Mouse (Mus musculus): ENCODE data around the gene Shcbp1l. TPM values are rescaled to one million over a fixed set of nuclear protein-coding genes. Genes with fewer than 3 reads are reported as not detected.
"Not testable (repeated sequence)": the region's sequence is repeated elsewhere in the genome, so short reads cannot be mapped to it uniquely, and the experiment has no call there.

Shcbp1l gene
- polyA plus RNA-seq, 1 experiment from 2014 or later = 0.58 TPM

GRCm38 (mm10) chr1:153415742-153416141, 9.2 kb upstream of the Shcbp1l start:
- 76% methylated on average over 2 of the region's 5 CpGs for WGBS
- not testable (repeated sequence) for H3K36me3 ChIP-seq (ENCODE audit: control insufficient read depth, insufficient read depth, low read length); H3K9me3 ChIP-seq (ENCODE audit: control insufficient read depth, low read length); H3K4me1 ChIP-seq (ENCODE audit: control insufficient read depth, insufficient read depth, low read length); H3K9ac ChIP-seq (ENCODE audit: low read depth, low read length); ATAC-seq (ENCODE audit: low FRiP score, low TSS enrichment); H3K27ac ChIP-seq (ENCODE audit: low read depth, low read length); H3K4me2 ChIP-seq (replicated peaks; ENCODE audit: low read depth, low read length); H3K4me3 ChIP-seq (ENCODE audit: low read length); H3K27me3 ChIP-seq (ENCODE audit: control insufficient read depth, insufficient read depth, low read length)

DNA sequence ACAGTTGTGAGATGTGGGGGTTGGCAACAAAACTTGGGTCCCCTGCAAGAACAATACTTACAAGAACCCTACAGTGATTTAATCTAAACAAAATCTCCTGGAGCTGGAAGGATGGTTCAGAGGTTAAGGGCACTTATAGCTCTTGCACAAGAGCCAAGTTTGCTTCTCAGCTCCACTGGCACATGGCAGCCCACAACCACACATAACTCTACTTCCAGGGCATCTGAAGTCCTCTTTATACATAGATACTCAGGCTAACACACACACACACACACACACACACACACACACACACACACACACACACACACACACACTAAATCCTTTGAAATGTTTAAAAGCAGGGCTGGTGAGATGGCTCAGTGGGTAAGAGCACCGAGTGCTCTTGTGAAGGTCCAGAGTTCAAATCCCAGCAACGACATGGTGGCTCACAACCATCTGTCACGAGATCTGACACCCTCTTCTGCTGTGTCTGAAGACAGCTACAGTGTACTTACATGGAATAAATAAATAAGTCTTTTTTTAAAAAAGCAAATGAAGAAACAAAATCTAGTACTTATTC, 8.6 kb upstream of the Shcbp1l start:
- H3K4me3 ChIP-seq (ENCODE audit: low read length); H3K9me3 ChIP-seq (ENCODE audit: control insufficient read depth, low read length); H3K9ac ChIP-seq (ENCODE audit: low read depth, low read length); H3K4me2 ChIP-seq (replicated peaks; ENCODE audit: low read depth, low read length); ATAC-seq (ENCODE audit: low FRiP score, low TSS enrichment); H3K36me3 ChIP-seq (ENCODE audit: control insufficient read depth, insufficient read depth, low read length); H3K27ac ChIP-seq (ENCODE audit: low read depth, low read length); H3K4me1 ChIP-seq (ENCODE audit: control insufficient read depth, insufficient read depth, low read length); H3K27me3 ChIP-seq (ENCODE audit: control insufficient read depth, insufficient read depth, low read length): not testable (repeated sequence)
- 86% methylated on average over 3 of the region's 3 CpGs for WGBS

GRCm38 (mm10) chr1:153417805-153418204, 7.2 kb upstream of the Shcbp1l start:
- H3K27ac ChIP-seq (ENCODE audit: low read depth, low read length); H3K9me3 ChIP-seq (ENCODE audit: control insufficient read depth, low read length); H3K4me2 ChIP-seq (replicated peaks; ENCODE audit: low read depth, low read length); ATAC-seq (ENCODE audit: low FRiP score, low TSS enrichment); H3K9ac ChIP-seq (ENCODE audit: low read depth, low read length); H3K4me1 ChIP-seq (ENCODE audit: control insufficient read depth, insufficient read depth, low read length); H3K27me3 ChIP-seq (ENCODE audit: control insufficient read depth, insufficient read depth, low read length); H3K4me3 ChIP-seq (ENCODE audit: low read length); H3K36me3 ChIP-seq (ENCODE audit: control insufficient read depth, insufficient read depth, low read length): not testable (repeated sequence)
- 87% methylated on average over 4 of the region's 4 CpGs for WGBS

GRCm38 (mm10) chr1:153424271-153424670, 691 bp upstream of the Shcbp1l start:
- no peaks in the 10 kb centered on the region for H3K36me3 ChIP-seq (ENCODE audit: control insufficient read depth, insufficient read depth, low read length)
- 40% methylated on average over 12 of the region's 12 CpGs for WGBS

DNA sequence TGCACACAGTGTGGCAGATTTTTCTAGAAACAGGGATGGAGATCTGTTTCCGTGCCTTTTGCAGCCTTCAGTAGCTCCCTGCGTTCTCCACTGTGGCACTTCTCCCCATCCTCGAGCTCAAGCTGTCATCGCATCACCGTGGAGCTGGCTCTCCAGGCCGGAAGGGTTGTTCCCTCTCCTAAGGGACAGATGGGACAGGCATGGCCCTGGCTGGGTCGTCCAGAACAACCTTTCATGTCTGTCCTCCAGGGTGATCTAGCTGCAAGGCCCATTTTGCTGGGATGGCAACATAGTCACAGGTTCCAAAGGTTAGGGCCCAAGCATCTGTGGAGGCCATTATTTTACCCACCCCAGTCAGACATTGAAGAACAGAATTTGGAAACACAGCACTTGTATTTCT, 6.2 kb downstream of the Shcbp1l start:
- Histone ChIP-seq H3K4me3 (ENCODE audit: low read length) (no peak overlapping the region), H3K9ac (ENCODE audit: low read depth, low read length) (no peak overlapping the region), H3K27me3 (ENCODE audit: control insufficient read depth, insufficient read depth, low read length) (no peaks in the 10 kb centered on the region), H3K36me3 (ENCODE audit: control insufficient read depth, insufficient read depth, low read length) (no peaks in the 10 kb centered on the region), H3K4me1 (ENCODE audit: control insufficient read depth, insufficient read depth, low read length) (no peaks in the 10 kb centered on the region), H3K4me2 (replicated peaks; ENCODE audit: low read depth, low read length) (no peak overlapping the region), H3K27ac (ENCODE audit: low read depth, low read length) (no peak overlapping the region), H3K9me3 (ENCODE audit: control insufficient read depth, low read length) (no peaks in the 10 kb centered on the region)
- no peak for ATAC-seq (ENCODE audit: low FRiP score, low TSS enrichment)
- WGBS = 77% methylated on average over 7 of the region's 7 CpGs

More at GRCm38 (mm10) chr1:153424271-153424670, 691 bp upstream of the Shcbp1l start:
- Histone ChIP-seq H3K4me2 (replicated peaks; ENCODE audit: low read depth, low read length) (peak overlapping the region; percentile 99), H3K9me3 (ENCODE audit: control insufficient read depth, low read length) (no peaks in the 10 kb centered on the region), H3K27me3 (ENCODE audit: control insufficient read depth, insufficient read depth, low read length) (peaks cover 4% of the 10 kb centered on the region), H3K4me3 (ENCODE audit: low read length) (peak overlapping the region; percentile 54), H3K4me1 (ENCODE audit: control insufficient read depth, insufficient read depth, low read length) (peaks cover 3% of the 10 kb centered on the region; the same call in 1 of the 2 replicates), H3K27ac (ENCODE audit: low read depth, low read length) (no peak overlapping the region), H3K9ac (ENCODE audit: low read depth, low read length) (no peak overlapping the region)
- peak; percentile 51; the same call in 1 of the 2 replicates for ATAC-seq (ENCODE audit: low FRiP score, low TSS enrichment)

DNA sequence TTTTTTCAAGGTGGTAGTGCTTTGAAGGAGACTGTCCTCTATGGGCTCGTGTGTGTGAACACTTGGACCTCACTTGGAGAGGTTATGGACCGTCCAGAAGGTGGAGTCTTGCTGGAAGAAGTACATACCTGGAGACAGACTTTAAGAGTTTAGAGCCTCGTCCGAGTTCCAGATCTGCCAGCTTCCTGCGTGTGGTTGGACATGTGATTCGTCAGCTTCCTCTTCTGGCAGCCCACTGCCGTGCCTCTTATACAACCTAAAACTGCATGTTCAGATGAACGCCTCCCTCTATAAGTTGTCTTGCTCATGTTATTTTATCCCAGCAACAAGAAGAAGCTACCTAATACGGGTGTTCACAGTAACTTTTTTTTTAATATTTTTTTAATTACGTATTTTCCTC, 6.7 kb downstream of the Shcbp1l start:
- no peaks in the 10 kb centered on the region for H3K36me3 ChIP-seq (ENCODE audit: control insufficient read depth, insufficient read depth, low read length)
- 81% methylated on average over 10 of the region's 10 CpGs for WGBS

DNA sequence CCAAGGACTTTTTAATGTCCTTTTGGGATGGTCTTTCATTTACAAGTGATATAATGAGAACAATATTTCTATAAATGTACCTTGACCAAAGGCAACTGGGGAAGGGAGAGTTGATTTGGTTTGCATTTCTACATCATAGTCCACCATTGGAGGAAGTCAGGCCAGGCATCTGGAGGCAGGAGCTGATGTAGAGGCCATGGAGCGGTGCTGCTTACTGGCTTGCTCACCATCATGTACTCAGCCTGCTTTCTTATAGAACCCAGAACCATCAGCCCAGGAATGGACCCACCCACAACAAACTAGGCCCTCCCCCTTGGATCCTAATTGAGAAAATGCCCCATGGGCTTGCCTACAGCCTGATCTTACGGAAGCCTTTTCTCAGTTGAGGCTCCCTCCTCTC, 7.4 kb downstream of the Shcbp1l start:
- no peak overlapping the region for H3K27ac ChIP-seq (ENCODE audit: low read depth, low read length)
- H3K4me3 ChIP-seq (ENCODE audit: low read length) = no peak overlapping the region
- no peaks in the 10 kb centered on the region for H3K36me3 ChIP-seq (ENCODE audit: control insufficient read depth, insufficient read depth, low read length)
- H3K9ac ChIP-seq (ENCODE audit: low read depth, low read length) = no peak overlapping the region
- no peak overlapping the region for H3K4me2 ChIP-seq (replicated peaks; ENCODE audit: low read depth, low read length)
- 91% methylated on average over 2 of the region's 2 CpGs for WGBS
- H3K4me1 ChIP-seq (ENCODE audit: control insufficient read depth, insufficient read depth, low read length) = no peaks in the 10 kb centered on the region
- no peaks in the 10 kb centered on the region for H3K27me3 ChIP-seq (ENCODE audit: control insufficient read depth, insufficient read depth, low read length)
- ATAC-seq (ENCODE audit: low FRiP score, low TSS enrichment) = no peak
- H3K9me3 ChIP-seq (ENCODE audit: control insufficient read depth, low read length) = no peaks in the 10 kb centered on the region

More for the DNA sequence above, 6.7 kb downstream of the Shcbp1l start:
- Histone ChIP-seq H3K4me1 (ENCODE audit: control insufficient read depth, insufficient read depth, low read length) (no peaks in the 10 kb centered on the region), H3K4me2 (replicated peaks; ENCODE audit: low read depth, low read length) (no peak overlapping the region), H3K9me3 (ENCODE audit: control insufficient read depth, low read length) (no peaks in the 10 kb centered on the region), H3K27ac (ENCODE audit: low read depth, low read length) (no peak overlapping the region), H3K27me3 (ENCODE audit: control insufficient read depth, insufficient read depth, low read length) (no peaks in the 10 kb centered on the region), H3K4me3 (ENCODE audit: low read length) (no peak overlapping the region), H3K9ac (ENCODE audit: low read depth, low read length) (no peak overlapping the region)
- ATAC-seq (ENCODE audit: low FRiP score, low TSS enrichment) = no peak

- Histone ChIP-seq H3K4me3 (ENCODE audit: low read length) (no peak overlapping the region), H3K27ac (ENCODE audit: low read depth, low read length) (no peak overlapping the region), H3K4me1 (ENCODE audit: control insufficient read depth, insufficient read depth, low read length) (no peaks in the 10 kb centered on the region), H3K9me3 (ENCODE audit: control insufficient read depth, low read length) (no peaks in the 10 kb centered on the region), H3K36me3 (ENCODE audit: control insufficient read depth, insufficient read depth, low read length) (no peaks in the 10 kb centered on the region), H3K4me2 (replicated peaks; ENCODE audit: low read depth, low read length) (no peak overlapping the region), H3K27me3 (ENCODE audit: control insufficient read depth, insufficient read depth, low read length) (no peaks in the 10 kb centered on the region), H3K9ac (ENCODE audit: low read depth, low read length) (no peak overlapping the region)
- WGBS = 85% methylated on average over 5 of the region's 5 CpGs
- no peak for ATAC-seq (ENCODE audit: low FRiP score, low TSS enrichment)
Observed at GRCm38 (mm10) chr1:153433851-153434589, 9.1 kb downstream of the Shcbp1l start.

DNA sequence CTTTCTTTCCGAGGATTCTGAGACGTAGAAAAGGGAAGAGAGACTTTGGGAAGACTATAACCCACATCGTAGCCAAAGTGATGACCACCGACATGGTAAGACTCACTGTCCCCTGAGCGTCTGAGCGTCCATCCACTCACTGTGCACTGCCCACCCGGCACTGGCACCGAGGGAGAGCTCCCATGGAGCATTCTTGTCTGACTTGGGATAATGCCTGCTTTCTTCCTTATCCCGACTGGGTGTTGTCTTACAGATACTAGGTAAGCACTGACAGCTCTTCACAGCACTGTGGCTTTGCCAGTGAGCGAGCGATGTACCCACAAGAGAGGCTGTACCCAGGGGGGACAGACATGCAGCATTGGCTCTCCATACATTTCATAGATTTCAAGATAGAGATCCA, 12.6 kb downstream of the Shcbp1l start:
- WGBS = 88% methylated on average over 11 of the region's 11 CpGs
- Histone ChIP-seq H3K4me1 (ENCODE audit: control insufficient read depth, insufficient read depth, low read length) (no peaks in the 10 kb centered on the region), H3K9ac (ENCODE audit: low read depth, low read length) (no peak overlapping the region), H3K9me3 (ENCODE audit: control insufficient read depth, low read length) (no peaks in the 10 kb centered on the region), H3K27me3 (ENCODE audit: control insufficient read depth, insufficient read depth, low read length) (no peaks in the 10 kb centered on the region), H3K4me3 (ENCODE audit: low read length) (no peak overlapping the region), H3K4me2 (replicated peaks; ENCODE audit: low read depth, low read length) (no peak overlapping the region), H3K36me3 (ENCODE audit: control insufficient read depth, insufficient read depth, low read length) (no peaks in the 10 kb centered on the region), H3K27ac (ENCODE audit: low read depth, low read length) (no peak overlapping the region)
- ATAC-seq (ENCODE audit: low FRiP score, low TSS enrichment) = no peak

All from kidney, embryonic 14.5 days (tissue).